Mouse (Mus musculus) heart, embryonic 10.5 days (tissue): ENCODE results near the gene Scgb1b3. TPM values are rescaled to one million over a fixed set of nuclear protein-coding genes. Genes with fewer than 3 reads are reported as not detected.

ENCODE experiments used
- DNase-seq: peaks from one replicate; pipeline ENCODE4 v3.0.0-alpha.2; 2017; ENCODE audit warnings: low spot score
- H3K27ac ChIP-seq: fragments of 300-500 bp; sonication (generic); 2 replicates; pipeline ENCODE4 v1.5.1; 2016; ENCODE audit warnings: mild to moderate bottlenecking
- H3K27me3 ChIP-seq: fragments of 300-500 bp; sonication (generic); 2 replicates; pipeline ENCODE4 v1.6.1; 2016; ENCODE audit warnings: mild to moderate bottlenecking; ENCODE audit not compliant: poor library complexity, insufficient read depth, severe bottlenecking
- H3K36me3 ChIP-seq: fragments of 300-500 bp; sonication (generic); 2 replicates; pipeline ENCODE4 v1.6.1; 2016; ENCODE audit warnings: mild to moderate bottlenecking, moderate library complexity
- H3K4me1 ChIP-seq: fragments of 300-500 bp; sonication (generic); 2 replicates; pipeline ENCODE4 v1.6.1; 2016; ENCODE audit warnings: mild to moderate bottlenecking
- H3K4me3 ChIP-seq: fragments of 300-500 bp; sonication (generic); 2 replicates; pipeline ENCODE4 v1.5.1; 2016; ENCODE audit warnings: mild to moderate bottlenecking, moderate library complexity
- H3K9me3 ChIP-seq: fragments of 300-500 bp; sonication (generic); 2 replicates; pipeline ENCODE4 v1.6.1; 2016; ENCODE audit warnings: mild to moderate bottlenecking, moderate library complexity
- WGBS: fragments of 180-500 bp; shearing (Covaris S2); methylation state at CpG from one replicate; pipeline ENCODE4 v1.1.7; 2016; 5-methylcytosine and 5-hydroxymethylcytosine counted together
- polyA plus RNA-seq: library from polyadenylated mRNA; unstranded; fragments of >200 nt; fragmentation: Nextera tagmentation; extraction: Ambion mirVana; gene quantifications from 2 replicates; pipeline ENCODE4 v1.2.1, GENCODE M21; 2016

Gene Scgb1b3
- not detected in 2 replicates for polyA plus RNA-seq

DNA sequence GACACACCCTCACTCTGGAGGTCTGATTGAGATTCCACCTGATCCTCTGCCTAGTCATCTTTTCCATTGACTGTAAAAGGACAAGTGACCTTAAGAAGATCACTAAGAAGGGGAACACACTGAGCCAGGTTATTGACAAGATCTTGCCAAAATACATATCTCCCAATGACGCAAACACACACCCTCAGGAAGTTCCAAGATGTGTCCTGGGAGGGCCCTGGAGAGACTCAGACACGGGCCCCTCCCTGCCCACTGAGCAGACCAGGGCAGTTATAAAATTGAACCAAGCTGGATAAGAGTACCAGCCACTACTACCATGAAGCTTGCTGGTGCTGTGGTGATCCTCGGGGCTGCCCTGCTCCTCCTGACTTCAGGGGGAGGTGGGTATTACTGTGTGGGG is at the start of gene Scgb1b3:
TSS of gene Scgb1b3 (plus strand) at position 301 of the 400 bp plus-strand sequence.
- Histone ChIP-seq H3K27ac (no peak within 1 kb of the TSS), H3K4me3 (no peak within 1 kb of the TSS), H3K27me3 (no peaks in the 10 kb centered on the region), H3K4me1 (no peaks in the 10 kb centered on the region), H3K9me3 (peaks cover 43% of the 10 kb centered on the region), H3K36me3 (no peaks in the 10 kb centered on the region)
- no peak for DNase-seq
- 72% methylated on average over 3 of the region's 3 CpGs for WGBS

DNA sequence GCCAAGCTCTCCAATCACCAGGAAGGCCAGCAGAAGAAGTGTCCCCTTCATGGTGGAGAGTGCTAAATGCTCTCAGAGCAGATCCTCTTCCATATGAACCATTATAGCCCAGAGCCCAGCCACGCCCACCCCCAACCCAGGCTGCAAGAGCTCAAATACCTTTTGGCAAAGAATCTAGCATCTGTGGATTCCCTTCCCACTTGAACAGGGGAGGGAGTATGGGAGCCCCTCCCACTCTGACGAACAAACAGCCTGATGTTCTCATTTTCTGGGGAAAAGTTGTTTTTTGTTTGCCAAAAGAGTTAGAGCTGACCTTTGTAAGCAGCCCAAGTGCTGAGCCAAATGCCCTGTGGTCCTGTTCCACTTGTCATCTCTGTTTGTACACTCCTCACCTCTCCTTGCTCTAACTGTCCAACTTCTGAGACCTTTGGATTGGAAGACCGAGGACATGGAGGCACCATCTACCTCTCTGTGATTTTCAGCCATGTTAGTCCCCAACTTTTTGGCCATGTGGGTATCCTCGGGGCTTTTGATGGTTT is 13.3 kb upstream of the Scgb1b3 start, which contains the start of gene Scgb2b3:
TSS of gene Scgb2b3 (minus strand) at position 51 of the 539 bp plus-strand sequence.
- peaks cover 48% of the 10 kb centered on the region for H3K9me3 ChIP-seq
- no peak within 1 kb of the TSS for H3K27ac ChIP-seq
- no peaks in the 10 kb centered on the region for H3K27me3 ChIP-seq
- 66% methylated on average over 4 of the region's 4 CpGs for WGBS
- H3K4me1 ChIP-seq = no peaks in the 10 kb centered on the region
- H3K36me3 ChIP-seq = no peaks in the 10 kb centered on the region
- no peak for DNase-seq
- no peak within 1 kb of the TSS for H3K4me3 ChIP-seq

Other genes starting within 250 kb of the Scgb1b3 start
- 3.9 and 4.3 TPM in 2 replicates for gene Scn1b, start 248.6 kb upstream of the Scgb1b3 start, polyA plus RNA-seq
- gene Gramd1a, start 219.7 kb upstream of the Scgb1b3 start, polyA plus RNA-seq = 58.1 and 70.9 TPM in 2 replicates
- not detected in 2 replicates for gene Scgb2b2, start 85.1 kb upstream of the Scgb1b3 start, polyA plus RNA-seq
- not detected in 2 replicates for gene Scgb1b2, start 83.8 kb upstream of the Scgb1b3 start, polyA plus RNA-seq
- gene Scgb2b3, start 13.5 kb upstream of the Scgb1b3 start, polyA plus RNA-seq = not detected in 2 replicates